Comparison of ENCODE assay signal across 30 mouse cellular contexts in the genomic region with DNA sequence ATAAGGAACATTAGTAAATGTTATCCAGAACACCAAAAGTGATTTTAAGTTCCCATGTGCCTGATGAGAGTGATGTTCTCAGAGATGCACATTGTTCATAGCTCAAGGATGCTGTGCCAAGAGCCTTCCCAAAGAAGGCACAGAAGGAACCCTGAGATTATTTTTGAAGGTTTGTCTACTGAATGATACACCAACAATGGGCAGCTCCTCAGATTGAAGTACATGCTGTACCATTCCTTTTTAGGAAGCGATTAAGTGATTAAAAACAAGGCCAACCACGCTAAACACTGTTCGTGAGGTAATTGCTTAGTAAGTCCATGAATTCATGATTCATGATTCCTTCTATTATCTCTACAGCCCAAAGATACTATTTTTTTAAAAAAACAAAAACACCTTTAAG. TPM values are rescaled to one million over a fixed set of nuclear protein-coding genes. Genes with fewer than 3 reads are reported as not detected.
"Had no signal": no experiment of that assay in that cellular context is flagged by ENCODE, and none has a peak within 500 bp of the region (broad histone marks: within the 10 kb centered on the region; RNA-seq: fewer than 3 reads in every experiment).

No protein-coding gene starts in this region.

- ATAC-seq: forebrain, embryonic 13.5 days; forebrain, embryonic 14.5 days; forebrain, embryonic 15.5 days; forebrain, embryonic 16.5 days; forebrain, postnatal 0 days had no signal

- H3K9me3 ChIP-seq: embryonic facial prominence, embryonic 10.5 days; embryonic facial prominence, embryonic 12.5 days; embryonic facial prominence, embryonic 13.5 days; embryonic facial prominence, embryonic 15.5 days; forebrain, embryonic 10.5 days; forebrain, embryonic 12.5 days; forebrain, embryonic 13.5 days; forebrain, embryonic 15.5 days had no signal

- H3K4me3 ChIP-seq: embryonic facial prominence, embryonic 10.5 days; embryonic facial prominence, embryonic 12.5 days; embryonic facial prominence, embryonic 13.5 days; embryonic facial prominence, embryonic 15.5 days; erythroblast, embryonic 14.5 days; forebrain, embryonic 10.5 days; forebrain, embryonic 12.5 days; forebrain, embryonic 13.5 days; forebrain, embryonic 15.5 days; gastrocnemius, adult 2 months had no signal

- DNase-seq: cerebellum, adult 2 months; cerebellum, adult 8-10 months; cerebellum, adult 9-10 months; cerebellum, adult 9-11 months; cerebellum, postnatal 10 days; cerebellum, postnatal 14 days; cerebellum, postnatal 25 days; cerebellum, postnatal 36 days; embryo, embryonic 11 days; forebrain, postnatal 0 days; gastrocnemius, adult 2 months; gastrocnemius, postnatal 10 days; gastrocnemius, postnatal 14 days; gastrocnemius, postnatal 25 days; gastrocnemius, postnatal 36 days; heart, adult 11 months; heart, adult 18-20 months had no signal

- H3K27me3 ChIP-seq: embryonic facial prominence, embryonic 12.5 days; embryonic facial prominence, embryonic 13.5 days; embryonic facial prominence, embryonic 15.5 days; forebrain, embryonic 12.5 days; forebrain, embryonic 13.5 days; forebrain, embryonic 15.5 days had no signal

- H3K4me2 ChIP-seq: embryonic facial prominence, embryonic 12.5 days; embryonic facial prominence, embryonic 13.5 days; embryonic facial prominence, embryonic 15.5 days; forebrain, embryonic 12.5 days; forebrain, embryonic 13.5 days; forebrain, embryonic 15.5 days had no signal

- H3K27ac ChIP-seq: embryonic facial prominence, embryonic 10.5 days; embryonic facial prominence, embryonic 12.5 days; embryonic facial prominence, embryonic 13.5 days; embryonic facial prominence, embryonic 15.5 days; forebrain, embryonic 10.5 days; forebrain, embryonic 12.5 days; forebrain, embryonic 13.5 days; forebrain, embryonic 15.5 days; gastrocnemius, adult 2 months had no signal

- H3K4me1 ChIP-seq: embryonic facial prominence, embryonic 10.5 days; embryonic facial prominence, embryonic 12.5 days; embryonic facial prominence, embryonic 13.5 days; embryonic facial prominence, embryonic 15.5 days; forebrain, embryonic 10.5 days; forebrain, embryonic 12.5 days; forebrain, embryonic 13.5 days; forebrain, embryonic 15.5 days had no signal

- H3K36me3 ChIP-seq: forebrain, embryonic 12.5 days; forebrain, embryonic 15.5 days had no signal

- H3K9ac ChIP-seq: embryonic facial prominence, embryonic 12.5 days; embryonic facial prominence, embryonic 13.5 days; embryonic facial prominence, embryonic 15.5 days; forebrain, embryonic 12.5 days; forebrain, embryonic 13.5 days; forebrain, embryonic 15.5 days; forebrain, postnatal 0 days had no signal

RNA-seq across cellular contexts. Expression of a gene that starts 32.3 kb away (rescaled TPM):
- polyA plus RNA-seq: cortical plate, adult 2 months; erythroblast, embryonic 14.5 days; forebrain, embryonic 10.5 days; forebrain, embryonic 16.5 days; gonadal fat pad, adult 2 months had no signal
